Mouse (Mus musculus): Measurements from ENCODE around the gene Higd1a. TPM values are rescaled to one million over a fixed set of nuclear protein-coding genes. Genes with fewer than 3 reads are reported as not detected.
A peak's percentile ranks its signal among the peaks of the same experiment; 100 is the strongest.

The Higd1a gene
- polyA plus RNA-seq, 1 experiment from 2014 or later: 201 TPM

DNA sequence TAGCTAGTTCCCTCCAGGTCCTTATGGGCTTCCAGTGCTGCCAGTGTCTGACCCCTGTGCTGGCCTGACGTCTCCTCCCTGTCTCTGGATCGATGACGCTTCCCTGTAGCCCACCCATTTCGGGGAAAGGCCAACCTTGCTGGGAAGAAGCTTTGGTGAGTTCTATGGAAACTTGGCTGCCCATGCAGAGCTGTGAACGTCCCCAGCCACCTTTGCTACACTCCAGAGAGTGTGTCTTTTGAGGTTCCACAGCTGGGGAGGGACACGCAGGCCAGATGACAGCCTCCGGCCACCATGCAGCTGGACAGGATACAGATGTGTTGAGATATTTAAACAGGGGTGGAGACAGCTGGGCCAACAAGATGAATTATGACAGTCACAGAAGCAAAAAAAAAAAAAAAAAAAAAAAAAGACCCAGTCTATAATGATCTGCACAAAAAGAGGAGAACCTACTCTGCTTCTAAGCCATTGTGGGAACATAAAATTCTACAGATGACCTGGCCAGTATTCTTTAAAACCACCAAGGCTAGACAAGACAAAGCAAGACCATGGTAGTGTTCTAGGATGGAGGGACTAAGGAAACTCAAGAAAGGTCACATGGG lies 37.3 kb upstream of the Higd1a start:
- no peaks in the 10 kb centered on the region for H3K9me3 ChIP-seq
- 76% methylated on average over 7 of the region's 7 CpGs for WGBS
- H3K27me3 ChIP-seq (ENCODE audit: insufficient read depth, poor library complexity, severe bottlenecking): no peaks in the 10 kb centered on the region
- H3K4me1 ChIP-seq (replicated peaks): peaks cover 8% of the 10 kb centered on the region
- H3K4me3 ChIP-seq: no peak overlapping the region
- H3K36me3 ChIP-seq: no peaks in the 10 kb centered on the region
- no peak overlapping the region for H3K27ac ChIP-seq
- DNase-seq (ENCODE audit: low spot score): no peak

DNA sequence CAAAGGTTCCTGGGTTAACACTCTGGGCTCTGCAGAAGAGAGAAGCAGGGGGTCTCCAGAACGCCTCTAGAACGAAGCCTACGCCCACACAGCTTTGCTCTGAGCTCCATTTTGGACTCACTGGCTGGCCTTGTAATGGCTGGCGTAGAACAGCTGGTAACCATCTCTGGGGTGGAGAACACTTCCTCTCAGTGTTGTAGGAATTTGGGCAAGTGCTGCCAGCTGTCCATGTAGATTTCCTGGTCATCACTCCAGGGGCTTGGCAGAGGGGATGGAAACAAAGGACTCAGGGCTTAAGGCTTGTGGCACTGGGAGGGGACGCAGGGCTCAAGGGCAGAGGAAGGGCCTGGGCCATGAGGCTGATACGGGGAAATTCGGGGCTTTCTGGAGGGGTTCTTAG lies 36.3 kb upstream of the Higd1a start:
- Histone ChIP-seq H3K9me3 (no peaks in the 10 kb centered on the region), H3K4me1 (replicated peaks) (peaks cover 15% of the 10 kb centered on the region), H3K4me3 (no peak overlapping the region), H3K36me3 (no peaks in the 10 kb centered on the region), H3K27ac (no peak overlapping the region), H3K27me3 (ENCODE audit: insufficient read depth, poor library complexity, severe bottlenecking) (no peaks in the 10 kb centered on the region)
- WGBS: 86% methylated on average over 7 of the region's 7 CpGs
- no peak for DNase-seq (ENCODE audit: low spot score)

GRCm38 (mm10) chr9:121892057-121892687 lies 34.0 kb upstream of the Higd1a start:
- H3K36me3 ChIP-seq: no peaks in the 10 kb centered on the region
- 90% methylated on average over 12 of the region's 12 CpGs for WGBS
- no peak for DNase-seq (ENCODE audit: low spot score)
- H3K4me1 ChIP-seq (replicated peaks): peaks cover 15% of the 10 kb centered on the region
- no peaks in the 10 kb centered on the region for H3K9me3 ChIP-seq
- no peaks in the 10 kb centered on the region for H3K27me3 ChIP-seq (ENCODE audit: insufficient read depth, poor library complexity, severe bottlenecking)
- H3K27ac ChIP-seq: no peak overlapping the region
- no peak overlapping the region for H3K4me3 ChIP-seq

DNA sequence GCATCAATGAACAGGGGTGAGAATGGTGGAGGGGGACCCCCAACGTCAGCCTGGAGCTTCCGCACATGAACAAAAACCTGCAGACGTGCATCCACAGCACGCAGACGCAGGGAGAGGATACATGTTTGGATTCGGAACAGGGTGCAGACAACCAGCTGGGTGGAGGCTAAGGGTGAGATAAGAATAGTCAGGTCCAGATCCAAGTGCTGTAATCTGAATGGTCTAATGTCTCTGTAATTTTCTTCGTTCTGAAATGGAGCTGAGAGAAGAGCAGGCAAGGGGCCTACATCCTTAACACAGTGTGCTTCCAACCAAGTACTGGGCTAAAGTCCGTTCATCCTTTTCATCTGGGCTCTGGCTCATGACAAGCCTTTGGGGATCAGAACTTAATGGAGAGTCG lies 33.1 kb upstream of the Higd1a start:
- no peak for DNase-seq (ENCODE audit: low spot score)
- 91% methylated on average over 9 of the region's 9 CpGs for WGBS
- Histone ChIP-seq H3K27ac (no peak overlapping the region), H3K27me3 (ENCODE audit: insufficient read depth, poor library complexity, severe bottlenecking) (no peaks in the 10 kb centered on the region), H3K4me3 (no peak overlapping the region), H3K36me3 (no peaks in the 10 kb centered on the region), H3K4me1 (replicated peaks) (peaks cover 15% of the 10 kb centered on the region), H3K9me3 (no peaks in the 10 kb centered on the region)

DNA sequence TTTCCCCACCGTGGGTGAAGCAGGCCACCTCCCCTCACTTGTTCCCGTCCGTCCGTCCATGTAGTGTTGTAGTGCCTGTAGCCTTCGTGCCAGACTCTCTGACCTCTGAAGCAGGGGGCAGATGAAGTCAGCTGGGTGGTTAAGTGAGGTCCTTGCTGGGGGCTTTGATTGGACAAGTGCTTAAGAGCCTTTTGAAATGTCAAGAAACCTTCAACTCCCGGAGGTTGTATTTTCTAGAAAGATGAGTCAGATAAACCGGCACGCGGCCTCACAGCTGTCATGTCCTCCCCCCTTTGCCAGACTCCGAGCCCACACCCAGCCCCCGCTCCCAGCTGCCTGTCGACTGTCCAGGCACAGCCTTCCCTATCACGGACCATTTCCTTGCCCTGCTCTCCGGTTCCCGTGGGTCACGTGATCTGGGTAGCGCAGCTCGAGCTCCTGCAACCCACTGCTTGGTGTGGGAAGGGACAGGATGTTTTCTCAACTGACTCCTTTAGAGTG lies 32.3 kb upstream of the Higd1a start:
- 0 out of 2 replicates have a peak overlapping the region, but pooled peaks have one; percentile 11 for H3K4me3 ChIP-seq
- 32% methylated on average over 18 of the region's 18 CpGs for WGBS
- peak; percentile 48 for DNase-seq (ENCODE audit: low spot score)

GRCm38 (mm10) chr9:121889927-121890440 lies 31.8 kb upstream of the Higd1a start:
- H3K4me3 ChIP-seq: 0 out of 2 replicates have a peak overlapping the region, but pooled peaks have one; percentile 11
- 67% methylated on average over 4 of the region's 4 CpGs for whole genome bisulfite sequencing
- no peak for DNase-seq (ENCODE audit: low spot score)
- no peaks in the 10 kb centered on the region for H3K27me3 ChIP-seq (ENCODE audit: insufficient read depth, poor library complexity, severe bottlenecking)
- H3K36me3 ChIP-seq: no peaks in the 10 kb centered on the region
- no peaks in the 10 kb centered on the region for H3K9me3 ChIP-seq
- peaks cover 15% of the 10 kb centered on the region for H3K4me1 ChIP-seq (replicated peaks)
- peak overlapping the region; percentile 29; the same call in 1 of the 2 replicates for H3K27ac ChIP-seq

More for the DNA sequence above, 32.3 kb upstream of the Higd1a start:
- Histone ChIP-seq H3K27me3 (ENCODE audit: insufficient read depth, poor library complexity, severe bottlenecking) (no peaks in the 10 kb centered on the region), H3K9me3 (no peaks in the 10 kb centered on the region), H3K4me1 (replicated peaks) (peaks cover 15% of the 10 kb centered on the region), H3K36me3 (no peaks in the 10 kb centered on the region), H3K27ac (peak overlapping the region; percentile 29)

- DNase-seq (ENCODE audit: low spot score): no peak
- 77% methylated on average over 7 of the region's 7 CpGs for WGBS
- peaks cover 4% of the 10 kb centered on the region; the same call in 1 of the 2 replicates for H3K4me1 ChIP-seq (replicated peaks)
- H3K27ac ChIP-seq: no peak overlapping the region
- no peak overlapping the region for H3K4me3 ChIP-seq
- H3K36me3 ChIP-seq: no peaks in the 10 kb centered on the region
- H3K9me3 ChIP-seq: no peaks in the 10 kb centered on the region
- H3K27me3 ChIP-seq (ENCODE audit: insufficient read depth, poor library complexity, severe bottlenecking): no peaks in the 10 kb centered on the region
These were observed 23.9 kb upstream of the Higd1a start for GRCm38 (mm10) chr9:121882015-121882457.

- Histone ChIP-seq H3K36me3 (no peaks in the 10 kb centered on the region), H3K9me3 (no peaks in the 10 kb centered on the region)
- 83% methylated on average over 6 of the region's 6 CpGs for WGBS
These were observed 23.1 kb upstream of the Higd1a start for GRCm38 (mm10) chr9:121881301-121881700.

DNA sequence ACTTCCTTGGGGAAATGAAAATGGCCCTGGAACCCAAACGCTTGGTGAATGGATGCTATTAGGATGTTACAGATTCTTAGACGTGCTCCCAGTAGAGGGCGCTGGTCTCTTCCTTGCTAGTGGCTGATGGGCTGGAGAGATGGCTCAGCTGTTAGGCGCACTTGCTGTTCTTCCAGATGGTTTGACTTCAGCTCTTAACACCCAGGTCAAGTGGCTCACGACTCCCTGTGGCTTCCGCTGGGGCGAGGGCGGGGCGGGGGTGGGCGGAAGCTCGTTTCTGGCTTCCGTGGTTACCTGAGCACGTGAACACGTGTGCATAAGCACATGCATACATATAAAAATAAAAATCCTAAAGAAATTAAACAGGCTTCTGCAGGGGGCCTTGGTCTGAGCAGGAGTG lies 22.7 kb upstream of the Higd1a start:
- Histone ChIP-seq H3K4me3 (no peak overlapping the region), H3K9me3 (no peaks in the 10 kb centered on the region), H3K4me1 (replicated peaks) (peaks cover 4% of the 10 kb centered on the region; the same call in 1 of the 2 replicates), H3K27me3 (ENCODE audit: insufficient read depth, poor library complexity, severe bottlenecking) (no peaks in the 10 kb centered on the region), H3K27ac (no peak overlapping the region), H3K36me3 (no peaks in the 10 kb centered on the region)
- 31% methylated on average over 14 of the region's 14 CpGs for WGBS
- peak; percentile 60 for DNase-seq (ENCODE audit: low spot score)

More at GRCm38 (mm10) chr9:121881301-121881700, 23.1 kb upstream of the Higd1a start:
- H3K4me1 ChIP-seq (replicated peaks): peaks cover 4% of the 10 kb centered on the region; the same call in 1 of the 2 replicates
- H3K27me3 ChIP-seq (ENCODE audit: insufficient read depth, poor library complexity, severe bottlenecking): no peaks in the 10 kb centered on the region
- no peak overlapping the region for H3K27ac ChIP-seq
- DNase-seq (ENCODE audit: low spot score): no peak
- H3K4me3 ChIP-seq: no peak overlapping the region

DNA sequence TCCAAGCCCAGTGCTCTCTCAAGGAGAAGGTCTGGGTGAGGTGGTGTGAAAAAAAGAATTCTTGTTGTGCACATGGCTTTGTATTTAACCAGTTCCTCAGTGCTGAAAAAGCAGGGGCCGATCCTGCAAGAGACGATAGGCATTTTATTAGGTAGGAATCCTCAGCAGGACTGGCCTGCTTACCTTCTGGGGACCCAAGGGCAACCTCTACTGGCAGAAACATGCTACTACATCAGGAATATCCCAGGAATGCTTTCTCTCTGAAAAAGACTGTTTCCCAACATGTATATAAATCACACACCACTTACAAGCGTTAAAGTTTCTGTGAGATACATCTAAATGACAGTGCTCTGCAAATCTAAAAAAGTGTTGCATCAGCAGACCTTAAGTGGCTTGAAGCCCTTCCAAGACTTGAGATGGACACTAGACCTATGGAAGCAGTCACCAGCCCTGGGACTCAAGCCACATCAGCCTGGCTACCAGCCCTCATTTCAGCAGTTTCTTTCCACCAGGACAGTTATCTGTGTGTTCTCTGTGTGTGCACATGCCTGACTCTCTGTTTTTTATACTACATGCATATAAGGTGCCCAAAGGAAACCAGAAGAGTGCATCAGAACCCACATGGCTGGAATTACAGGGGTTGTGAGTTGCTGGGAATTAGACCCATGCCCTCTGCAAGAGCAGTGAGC lies 19.0 kb upstream of the Higd1a start:
- no peak overlapping the region for H3K4me3 ChIP-seq
- H3K4me1 ChIP-seq (replicated peaks): peaks cover 4% of the 10 kb centered on the region; the same call in 1 of the 2 replicates
- H3K27ac ChIP-seq: no peak overlapping the region
- no peaks in the 10 kb centered on the region for H3K9me3 ChIP-seq
- 31% methylated on average over 3 of the region's 3 CpGs for WGBS
- peak; percentile 35 for DNase-seq (ENCODE audit: low spot score)
- no peaks in the 10 kb centered on the region for H3K27me3 ChIP-seq (ENCODE audit: insufficient read depth, poor library complexity, severe bottlenecking)
- H3K36me3 ChIP-seq: no peaks in the 10 kb centered on the region

DNA sequence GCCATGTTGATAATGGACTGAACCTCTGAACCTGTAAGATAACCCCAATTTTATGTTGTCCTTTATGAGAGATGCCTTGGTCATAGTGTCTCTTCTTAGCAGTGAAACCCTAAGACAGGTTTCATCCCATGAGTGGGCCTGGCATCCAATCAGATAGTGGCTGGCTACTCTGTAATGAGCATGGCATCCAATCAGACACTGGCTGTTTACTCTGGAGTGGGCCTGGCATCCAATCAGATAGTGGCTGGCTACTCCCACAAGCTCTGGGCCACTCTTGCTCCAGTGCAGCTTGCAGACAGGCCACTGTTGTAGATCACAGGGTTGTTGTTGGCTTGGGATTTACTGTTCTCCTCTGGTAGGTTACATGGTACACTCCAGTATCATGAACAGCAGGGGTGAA lies 15.4 kb upstream of the Higd1a start:
- H3K27me3 ChIP-seq (ENCODE audit: insufficient read depth, poor library complexity, severe bottlenecking): no peaks in the 10 kb centered on the region
- no peak for DNase-seq (ENCODE audit: low spot score)
- no peaks in the 10 kb centered on the region for H3K4me1 ChIP-seq (replicated peaks)
- no peak overlapping the region for H3K27ac ChIP-seq
- no peaks in the 10 kb centered on the region for H3K36me3 ChIP-seq
- H3K9me3 ChIP-seq: no peaks in the 10 kb centered on the region
- H3K4me3 ChIP-seq: no peak overlapping the region

- H3K27me3 ChIP-seq (ENCODE audit: insufficient read depth, poor library complexity, severe bottlenecking): no peaks in the 10 kb centered on the region
- 88% methylated on average over 2 of the region's 2 CpGs for WGBS
These were observed 14.0 kb upstream of the Higd1a start for GRCm38 (mm10) chr9:121872062-121872683.

More at GRCm38 (mm10) chr9:121872062-121872683, 14.0 kb upstream of the Higd1a start:
- H3K4me1 ChIP-seq (replicated peaks): no peaks in the 10 kb centered on the region
- no peak for DNase-seq (ENCODE audit: low spot score)
- H3K36me3 ChIP-seq: no peaks in the 10 kb centered on the region
- H3K9me3 ChIP-seq: no peaks in the 10 kb centered on the region
- no peak overlapping the region for H3K4me3 ChIP-seq
- no peak overlapping the region for H3K27ac ChIP-seq
